Mouse (Mus musculus) lung, adult 2 months (tissue): ENCODE measurements around the gene Pgp.

Experiments used
- CTCF ChIP-seq: fragments of 200-500 bp; IDR thresholded peaks from 2 replicates; pipeline ENCODE4 v1.5.1; 2011; ENCODE audit warnings: mild to moderate bottlenecking, low read length, control low read depth; ENCODE audit not compliant: insufficient read depth
- POLR2A ChIP-seq: fragments of 200-500 bp; IDR thresholded peaks from 2 replicates; pipeline ENCODE4 v1.6.1; 2011; ENCODE audit warnings: low read depth, mild to moderate bottlenecking, control low read depth, low read length, borderline replicate concordance; ENCODE audit errors: extremely low read depth

DNA sequence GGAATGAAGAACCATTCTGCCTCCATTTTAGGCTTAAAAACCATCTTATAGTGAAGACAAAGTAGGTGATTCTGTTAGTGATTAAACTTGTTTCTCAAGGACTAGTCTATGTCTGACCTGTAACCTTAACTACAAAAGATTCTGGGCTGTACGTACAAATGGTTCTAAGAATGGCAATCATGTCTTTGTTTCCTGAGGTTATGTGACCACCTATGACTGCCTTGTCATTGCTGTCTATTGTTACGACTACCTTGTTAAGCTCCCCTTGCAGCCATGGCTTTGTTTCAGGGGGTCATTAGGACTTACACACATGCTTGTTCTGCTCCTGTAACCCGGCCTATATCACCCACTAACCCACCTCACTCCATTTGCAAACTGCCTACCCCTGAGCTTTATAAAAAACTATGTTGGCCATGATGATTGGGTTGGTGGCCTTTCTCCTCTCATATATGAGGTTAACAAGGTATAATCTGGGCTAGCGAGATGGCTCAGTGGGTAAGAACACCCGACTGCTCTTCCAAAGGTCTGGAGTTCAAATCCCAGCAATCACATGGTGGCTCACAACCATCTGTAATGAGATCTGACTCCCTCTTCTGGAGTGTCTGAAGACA lies 1.5 kb upstream of the Pgp start:
- no peak for TF ChIP-seq POLR2A
- TF ChIP-seq CTCF: no peak
